Mouse (Mus musculus) E14TG2a.4 (cell line): Measurements from ENCODE around the gene Ccdc81.

ENCODE experiments used
- H3K27me3 ChIP-seq: 2 replicates; pipeline ENCODE4 v1.6.1; 2014; ENCODE audit warnings: low read length, control low read depth; ENCODE audit not compliant: insufficient read depth
- H3K36me3 ChIP-seq: 2 replicates; pipeline ENCODE4 v1.6.1; 2014; ENCODE audit warnings: low read length, control low read depth; ENCODE audit not compliant: insufficient read depth
- H3K4me1 ChIP-seq: replicated peaks from 2 replicates; pipeline ENCODE4 v1.6.1; 2014; ENCODE audit warnings: low read depth, low read length, control low read depth
- H3K4me3 ChIP-seq: replicated peaks from 2 replicates; pipeline ENCODE4 v1.5.1; 2014; ENCODE audit warnings: mild to moderate bottlenecking, low read length
- H3K9me3 ChIP-seq: 2 replicates; pipeline ENCODE4 v1.6.1; 2014; ENCODE audit warnings: low read length, control low read depth
- CTCF ChIP-seq: conservative IDR thresholded peaks from 2 replicates; pipeline ENCODE4 v1.5.1; 2014; ENCODE audit warnings: low read length
- NANOG ChIP-seq: IDR thresholded peaks from 2 replicates; pipeline ENCODE4 v1.6.1; 2014; ENCODE audit warnings: borderline replicate concordance, low read length, mixed read lengths
- POU5F1 ChIP-seq: IDR thresholded peaks from 2 replicates; pipeline ENCODE4 v1.6.1; 2014; ENCODE audit warnings: low read length, borderline replicate concordance

The Ccdc81 gene

GRCm38 (mm10) chr7:89891856-89892255 is 11.6 kb downstream of the Ccdc81 start:
- peaks cover 3% of the 10 kb centered on the region; the same call in 1 of the 2 replicates for H3K4me1 ChIP-seq
- no peak overlapping the region for H3K4me3 ChIP-seq
- no peak for TF ChIP-seq POU5F1
- TF ChIP-seq CTCF, result peak; percentile 44
- TF ChIP-seq NANOG, result no peak
- peaks cover 4% of the 10 kb centered on the region; the same call in 1 of the 2 replicates for H3K27me3 ChIP-seq
- H3K9me3 ChIP-seq, result no peaks in the 10 kb centered on the region
- no peaks in the 10 kb centered on the region for H3K36me3 ChIP-seq

- Histone ChIP-seq H3K4me3 (no peak overlapping the region), H3K36me3 (no peaks in the 10 kb centered on the region), H3K9me3 (no peaks in the 10 kb centered on the region), H3K27me3 (peaks cover 4% of the 10 kb centered on the region; the same call in 1 of the 2 replicates), H3K4me1 (peaks cover 3% of the 10 kb centered on the region; the same call in 1 of the 2 replicates)
- TF ChIP-seq NANOG (no peak), POU5F1 (no peak), CTCF (no peak)
These were observed 12.0 kb downstream of the Ccdc81 start for GRCm38 (mm10) chr7:89891412-89891811.

GRCm38 (mm10) chr7:89884551-89884950 is 18.9 kb downstream of the Ccdc81 start:
- H3K4me1 ChIP-seq, result peaks cover 19% of the 10 kb centered on the region
- H3K27me3 ChIP-seq, result no peaks in the 10 kb centered on the region
- H3K4me3 ChIP-seq, result no peak overlapping the region
- TF ChIP-seq CTCF (no peak), POU5F1 (no peak), NANOG (no peak)
- no peaks in the 10 kb centered on the region for H3K9me3 ChIP-seq
- H3K36me3 ChIP-seq, result no peaks in the 10 kb centered on the region

- Histone ChIP-seq H3K36me3 (no peaks in the 10 kb centered on the region), H3K4me3 (no peak overlapping the region), H3K27me3 (no peaks in the 10 kb centered on the region), H3K9me3 (no peaks in the 10 kb centered on the region), H3K4me1 (peaks cover 18% of the 10 kb centered on the region)
- TF ChIP-seq NANOG, result no peak
- no peak for TF ChIP-seq CTCF
- TF ChIP-seq POU5F1, result no peak
These were observed 23.7 kb downstream of the Ccdc81 start for GRCm38 (mm10) chr7:89879686-89880085.

GRCm38 (mm10) chr7:89867221-89867620 is 36.2 kb downstream of the Ccdc81 start:
- H3K4me1 ChIP-seq, result no peaks in the 10 kb centered on the region
- no peaks in the 10 kb centered on the region for H3K36me3 ChIP-seq
- no peak for TF ChIP-seq POU5F1
- no peak for TF ChIP-seq NANOG
- TF ChIP-seq CTCF, result no peak
- no peak overlapping the region for H3K4me3 ChIP-seq
- no peaks in the 10 kb centered on the region for H3K9me3 ChIP-seq
- H3K27me3 ChIP-seq, result 0 out of 2 replicates have a peak, but pooled peaks cover 3% of the 10 kb centered on the region

GRCm38 (mm10) chr7:89864769-89865168 is 38.7 kb downstream of the Ccdc81 start:
- Histone ChIP-seq H3K4me3 (no peak overlapping the region), H3K9me3 (no peaks in the 10 kb centered on the region), H3K4me1 (no peaks in the 10 kb centered on the region), H3K27me3 (0 out of 2 replicates have a peak, but pooled peaks cover 3% of the 10 kb centered on the region), H3K36me3 (no peaks in the 10 kb centered on the region)
- peak; percentile 38 for TF ChIP-seq CTCF
- TF ChIP-seq POU5F1, result no peak
- TF ChIP-seq NANOG, result no peak

GRCm38 (mm10) chr7:89856440-89857217 is 46.8 kb downstream of the Ccdc81 start:
- no peak for TF ChIP-seq CTCF
- no peak for TF ChIP-seq NANOG
- no peak for TF ChIP-seq POU5F1

GRCm38 (mm10) chr7:89855196-89855595 is 48.2 kb downstream of the Ccdc81 start:
- no peak overlapping the region for H3K4me3 ChIP-seq
- H3K27me3 ChIP-seq, result no peaks in the 10 kb centered on the region
- H3K4me1 ChIP-seq, result no peaks in the 10 kb centered on the region
- no peaks in the 10 kb centered on the region for H3K9me3 ChIP-seq
- no peaks in the 10 kb centered on the region for H3K36me3 ChIP-seq
- no peak for TF ChIP-seq CTCF
- TF ChIP-seq NANOG, result no peak
- TF ChIP-seq POU5F1, result no peak

More at GRCm38 (mm10) chr7:89856440-89857217, 46.8 kb downstream of the Ccdc81 start:
- Histone ChIP-seq H3K4me3 (no peak overlapping the region), H3K27me3 (no peaks in the 10 kb centered on the region), H3K36me3 (no peaks in the 10 kb centered on the region), H3K9me3 (no peaks in the 10 kb centered on the region), H3K4me1 (no peaks in the 10 kb centered on the region)

GRCm38 (mm10) chr7:89853131-89853530 is 50.3 kb downstream of the Ccdc81 start:
- no peak overlapping the region for H3K4me3 ChIP-seq
- no peaks in the 10 kb centered on the region for H3K4me1 ChIP-seq
- no peaks in the 10 kb centered on the region for H3K9me3 ChIP-seq
- no peak for TF ChIP-seq POU5F1
- TF ChIP-seq NANOG, result no peak
- TF ChIP-seq CTCF, result no peak
- H3K27me3 ChIP-seq, result peaks cover 4% of the 10 kb centered on the region; the same call in 1 of the 2 replicates
- no peaks in the 10 kb centered on the region for H3K36me3 ChIP-seq
